Mouse (Mus musculus): ENCODE results near the gene Med23.
A peak's percentile ranks its signal among the peaks of the same experiment; 100 is the strongest.

Gene Med23

GRCm38 (mm10) chr10:24869760-24870290 is at the start of gene Med23:
Gene Med23, plus strand, starts transcription at chr10:24869986.
- DNase-seq (ENCODE audit: low spot score in 2 of 2), result peak; percentile 99

- no peak for DNase-seq (ENCODE audit: low spot score in 2 of 2)
Measured at GRCm38 (mm10) chr10:24821990-24822676, 47.7 kb upstream of the Med23 start.

DNA sequence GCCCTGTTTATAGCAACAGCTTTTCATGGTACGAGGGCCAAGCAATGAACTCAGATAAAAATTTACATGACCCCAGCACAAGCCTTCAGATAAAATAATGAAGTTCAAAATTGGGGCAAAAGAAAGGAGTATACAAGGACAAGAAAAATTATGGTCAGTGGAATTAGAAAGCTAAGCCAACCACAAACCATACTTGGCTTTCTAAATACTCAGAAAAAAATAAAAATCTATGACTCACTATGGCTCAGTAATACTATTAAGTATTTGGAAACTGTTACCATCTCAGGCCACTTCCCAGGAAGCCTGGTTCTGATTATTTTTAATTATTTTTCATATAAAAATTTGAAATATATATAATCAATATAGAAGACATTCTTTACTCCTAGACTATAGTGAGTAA is 46.9 kb upstream of the Med23 start:
- no peak for DNase-seq (ENCODE audit: low spot score in 2 of 2)

DNA sequence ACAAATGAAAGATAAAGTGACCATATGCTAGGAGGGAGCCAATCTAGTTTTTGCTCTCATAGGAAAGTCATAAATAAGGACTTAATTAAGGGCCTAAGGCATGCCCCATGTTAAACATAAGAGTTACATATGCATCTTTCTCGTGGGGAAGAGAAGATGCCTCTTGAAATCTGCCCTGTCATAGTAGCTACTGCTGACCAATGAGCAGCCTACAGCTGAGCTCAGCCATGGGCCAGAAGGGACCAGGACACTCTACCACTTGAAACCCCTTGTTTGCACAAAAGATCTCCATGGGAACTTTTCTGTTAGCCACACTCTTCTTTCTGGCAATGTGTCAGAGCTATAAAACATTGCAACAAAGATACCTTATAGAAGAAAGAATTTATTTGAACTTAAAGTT is 46.5 kb upstream of the Med23 start:
- no peak for DNase-seq (ENCODE audit: low spot score in 2 of 2)

DNA sequence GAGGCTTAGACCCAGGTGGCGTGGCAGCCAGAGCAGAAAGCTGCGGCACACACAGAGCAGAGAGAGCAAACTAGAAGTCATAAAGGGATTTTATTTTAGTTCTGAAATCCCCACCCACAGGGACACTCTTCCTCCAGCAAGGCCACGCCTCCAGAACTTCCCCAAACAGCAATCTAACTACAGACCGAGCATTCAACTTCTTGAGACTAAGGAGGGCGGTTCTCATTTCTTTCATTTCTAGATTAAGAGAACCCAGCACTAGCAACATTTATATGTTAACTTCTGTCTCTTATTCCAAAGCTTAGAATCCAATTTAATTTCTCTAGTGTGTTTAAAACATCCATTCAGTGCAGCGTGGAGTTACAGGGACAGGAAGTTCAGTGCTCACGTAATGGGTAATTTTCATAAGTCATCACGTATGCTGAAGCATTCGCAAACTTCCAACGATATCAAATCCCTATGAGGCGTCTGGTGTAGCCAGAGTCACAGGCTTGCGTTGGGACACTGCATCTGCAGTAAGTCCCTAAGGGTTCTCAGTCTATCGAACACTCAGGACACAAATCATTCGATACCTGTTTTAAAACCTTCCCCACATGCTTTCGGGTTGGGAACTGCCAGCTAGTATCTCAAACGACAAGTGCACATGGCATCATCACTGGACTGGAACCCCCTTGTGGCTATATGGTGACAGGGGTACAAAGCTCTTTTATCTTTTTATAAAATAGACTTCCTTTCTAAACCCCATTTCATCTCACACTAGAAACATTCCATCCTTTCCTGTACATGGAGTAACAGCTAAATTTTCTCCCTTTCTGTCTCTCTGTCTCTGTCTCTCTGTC is 45.9 kb upstream of the Med23 start:
- no peak for DNase-seq (ENCODE audit: low spot score in 2 of 2)

GRCm38 (mm10) chr10:24824621-24825020 is 45.2 kb upstream of the Med23 start:
- no peak for DNase-seq (ENCODE audit: low spot score in 2 of 2)

DNA sequence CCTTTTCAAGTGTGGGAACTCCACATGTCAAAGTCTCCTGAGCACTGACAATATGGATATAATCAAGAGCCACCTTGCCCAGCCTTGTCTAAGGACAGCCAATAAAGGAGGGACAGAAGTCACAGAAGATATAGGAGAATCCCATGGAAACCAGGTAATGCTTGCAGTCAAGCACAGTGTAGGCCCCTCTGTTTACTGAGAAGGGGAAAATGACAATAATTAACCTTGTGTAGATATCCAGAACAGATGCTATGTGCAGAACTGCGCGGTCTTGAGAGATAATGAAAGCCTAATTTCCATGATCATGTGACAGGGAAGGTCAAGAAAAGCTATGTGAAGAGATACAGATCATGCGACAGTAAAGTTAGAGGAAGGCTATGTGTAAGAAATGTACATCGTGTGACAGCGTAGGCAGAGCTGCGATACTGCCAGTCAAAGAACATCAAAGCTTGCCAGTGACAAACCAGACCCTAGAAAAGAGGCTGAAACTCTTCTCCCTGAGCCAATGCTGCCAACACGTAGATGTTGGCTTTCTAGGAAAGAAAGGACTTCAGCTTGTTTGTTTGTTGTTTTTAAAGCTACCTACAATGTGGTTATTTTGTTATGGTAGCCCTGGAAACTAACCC is 44.2 kb upstream of the Med23 start:
- DNase-seq (ENCODE audit: low spot score in 2 of 2), result no peak

GRCm38 (mm10) chr10:24826130-24826529 is 43.7 kb upstream of the Med23 start:
- DNase-seq (ENCODE audit: low spot score in 2 of 2), result no peak

DNA sequence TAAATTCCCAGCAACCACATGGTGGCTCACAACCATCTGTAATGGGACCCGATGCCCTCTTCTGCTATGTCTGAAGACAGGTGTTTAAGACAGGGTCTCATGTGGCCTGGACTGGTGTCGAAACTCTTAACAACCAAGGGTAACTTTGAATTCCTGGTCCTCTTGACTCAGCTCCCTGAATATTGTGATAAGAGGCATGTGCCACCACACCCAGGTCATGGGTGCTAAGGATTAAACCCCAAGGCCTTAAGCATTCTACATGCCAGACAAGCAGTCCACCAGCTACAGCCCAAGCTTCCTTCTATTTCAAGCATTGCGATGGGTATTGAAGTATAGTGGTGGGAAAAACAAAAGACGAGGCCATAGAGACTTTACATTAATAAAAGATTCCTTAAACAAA is 41.6 kb upstream of the Med23 start:
- no peak for DNase-seq (ENCODE audit: low spot score in 2 of 2)

GRCm38 (mm10) chr10:24830448-24830847 is 39.3 kb upstream of the Med23 start:
- no peak for DNase-seq (ENCODE audit: low spot score in 2 of 2)

- no peak for DNase-seq (ENCODE audit: low spot score in 2 of 2)
Measured at GRCm38 (mm10) chr10:24831377-24832095, 38.2 kb upstream of the Med23 start.

DNA sequence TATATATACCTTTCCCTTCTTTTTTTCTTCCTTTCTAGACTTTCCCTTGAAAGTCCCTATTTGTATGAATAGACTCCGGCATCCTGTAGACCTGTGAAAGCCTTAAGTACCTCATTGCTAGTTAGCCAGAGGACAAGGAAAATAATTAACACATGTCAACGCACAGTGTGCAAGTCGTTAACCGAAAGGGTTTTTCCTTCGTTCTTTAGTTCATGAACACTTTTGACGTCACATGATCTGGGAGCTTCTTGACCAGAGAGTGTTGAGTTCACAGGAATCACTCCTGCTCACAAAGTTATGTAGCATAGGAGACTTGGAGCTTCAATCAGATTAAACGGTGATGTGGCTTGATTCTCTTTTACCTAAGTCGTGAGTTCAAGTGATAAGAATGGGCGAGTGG is 37.5 kb upstream of the Med23 start:
- DNase-seq (ENCODE audit: low spot score in 2 of 2), result no peak

GRCm38 (mm10) chr10:24834634-24835371 is 35.0 kb upstream of the Med23 start:
- no peak for DNase-seq (ENCODE audit: low spot score in 2 of 2)

GRCm38 (mm10) chr10:24835702-24836342 is 34.0 kb upstream of the Med23 start:
- DNase-seq (ENCODE audit: low spot score in 2 of 2), result no peak

GRCm38 (mm10) chr10:24836366-24837038 is 33.3 kb upstream of the Med23 start:
- no peak for DNase-seq (ENCODE audit: low spot score in 2 of 2)

DNA sequence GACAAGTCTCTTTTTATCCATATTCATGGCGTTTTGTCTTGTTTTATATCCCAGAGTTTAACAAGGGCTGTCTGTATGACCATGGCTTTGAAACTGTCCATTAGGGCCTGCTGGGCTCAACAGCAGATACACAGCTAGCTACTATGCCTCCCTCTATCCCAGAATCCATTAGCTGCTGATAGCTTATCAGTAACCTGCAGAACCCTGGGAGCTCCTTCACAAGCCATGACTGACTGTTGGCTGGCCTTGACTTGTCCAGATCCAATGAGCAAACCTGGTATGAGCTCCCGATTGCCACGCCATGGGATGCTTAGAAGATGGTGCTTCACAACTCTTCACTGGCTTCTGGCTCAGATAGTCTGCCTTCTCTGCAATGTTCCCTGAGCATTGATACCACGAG is 29.0 kb upstream of the Med23 start:
- no peak for DNase-seq (ENCODE audit: low spot score in 2 of 2)

GRCm38 (mm10) chr10:24841998-24842397 is 27.8 kb upstream of the Med23 start:
- no peak for DNase-seq (ENCODE audit: low spot score in 2 of 2)

- no peak for DNase-seq (ENCODE audit: low spot score in 2 of 2)
Measured at GRCm38 (mm10) chr10:24842676-24843075, 27.1 kb upstream of the Med23 start, which contains the start of gene Enpp3. Gene Enpp3, minus strand, starts transcription at chr10:24842823.

- no peak for DNase-seq (ENCODE audit: low spot score in 2 of 2)
Measured at GRCm38 (mm10) chr10:24863146-24863545, 6.6 kb upstream of the Med23 start.

GRCm38 (mm10) chr10:24864434-24864833 is 5.4 kb upstream of the Med23 start:
- no peak for DNase-seq (ENCODE audit: low spot score in 2 of 2)
